Mouse (Mus musculus) liver, embryonic 14.5 days (tissue): ENCODE measurements around the gene Sun1.

Experiments
- CTCF ChIP-seq: IDR thresholded peaks from 2 replicates; pipeline ENCODE4 v1.5.1; 2016; ENCODE audit warnings: antibody characterized with exemption, low read depth, control low read depth
- EP300 ChIP-seq: IDR thresholded peaks from 2 replicates; pipeline ENCODE4 v1.6.1; 2016; ENCODE audit warnings: antibody characterized with exemption, low read depth

- no peak for TF ChIP-seq CTCF
- no peak for TF ChIP-seq EP300
These were observed 10.7 kb upstream of the Sun1 start for GRCm38 (mm10) chr5:139189726-139190125.
